Mouse (Mus musculus): ENCODE data around the gene Akr1cl.

GRCm38 (mm10) chr1:64993206-64993605, 39.4 kb downstream of the Akr1cl start:
- no peak for TF ChIP-seq ZNF384 (IDR thresholded peaks at IDR 0.05; ENCODE audit: low read depth, low read length)
- TF ChIP-seq MAFK (IDR thresholded peaks at IDR 0.05; ENCODE audit: insufficient read depth, low read depth, low read length) = no peak
- TF ChIP-seq ZC3H11A (IDR thresholded peaks at IDR 0.05; ENCODE audit: borderline replicate concordance, low read depth, low read length) = no peak
- no peak for TF ChIP-seq CHD2 (IDR thresholded peaks at IDR 0.05; ENCODE audit: low read depth, low read length)

All from ES-E14 (cell line).